Mouse (Mus musculus) mouse embryonic stem cell (cell line): ENCODE measurements around the gene Aim2.

Source experiments
- in situ Hi-C, 2 experiments: fragments of 300-500 bp; cut with MboI; formaldehyde crosslinking; loops; 1 replicate in 1 of 2; 3 replicates in 1 of 2; pipeline ENCODE4 v1.14.3; 2019 to 2020; ENCODE audit warnings: low sequenced_read_pairs in 2 of 2, low pct_unique_long_range_greater_than_20kb in 1 of 2, mixed read lengths in 1 of 2; ENCODE audit not compliant: unreplicated experiment in 1 of 2

The Aim2 gene

DNA sequence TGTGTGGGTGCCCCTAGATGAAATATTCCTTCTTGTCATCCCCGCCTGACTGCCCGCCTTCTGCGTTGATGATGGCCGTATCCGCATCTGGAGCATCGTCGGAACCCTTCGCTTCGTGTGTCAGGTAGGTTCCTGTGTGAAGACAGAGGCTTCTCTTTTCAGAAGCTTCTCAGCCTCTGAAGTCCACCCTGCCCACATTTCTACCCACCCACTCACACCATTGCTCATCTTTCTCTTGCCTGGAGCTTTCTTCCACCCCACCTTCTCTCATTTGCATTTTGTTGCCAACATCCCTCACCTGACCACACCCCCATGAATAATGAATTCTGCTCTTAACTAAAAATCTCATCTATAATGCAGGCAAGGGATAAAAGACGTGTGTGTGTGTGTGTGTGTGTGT lies 13.7 kb upstream of the Aim2 start:
- in situ Hi-C loops, result loop anchor here in 1 of 2 experiments (25.0 kb wide), 1 partner anchor 925 kb away; no protein-coding TSS in a partner anchor

DNA sequence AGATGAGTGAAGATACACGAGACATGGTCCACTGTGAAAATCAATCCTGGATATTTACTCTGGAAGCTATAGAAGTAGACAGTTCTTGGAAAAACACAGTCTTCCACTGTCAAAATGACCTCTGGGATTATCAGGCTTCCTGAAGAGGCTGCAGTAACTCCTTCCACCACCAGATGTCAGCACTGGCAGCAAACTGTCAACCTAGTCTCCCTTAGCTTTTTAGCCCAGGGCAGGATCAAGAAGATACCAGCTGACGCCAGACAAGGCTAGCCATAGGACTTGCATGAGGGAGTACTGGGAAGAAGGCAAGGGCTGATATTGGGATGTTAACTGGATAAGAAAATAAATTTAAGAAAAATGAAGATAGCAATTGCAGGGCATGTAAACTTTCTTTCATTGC lies 11.1 kb upstream of the Aim2 start:
- in situ Hi-C loops, result loop anchor here in 1 of 2 experiments (25.0 kb wide), 1 partner anchor 927 kb away; no protein-coding TSS in a partner anchor

DNA sequence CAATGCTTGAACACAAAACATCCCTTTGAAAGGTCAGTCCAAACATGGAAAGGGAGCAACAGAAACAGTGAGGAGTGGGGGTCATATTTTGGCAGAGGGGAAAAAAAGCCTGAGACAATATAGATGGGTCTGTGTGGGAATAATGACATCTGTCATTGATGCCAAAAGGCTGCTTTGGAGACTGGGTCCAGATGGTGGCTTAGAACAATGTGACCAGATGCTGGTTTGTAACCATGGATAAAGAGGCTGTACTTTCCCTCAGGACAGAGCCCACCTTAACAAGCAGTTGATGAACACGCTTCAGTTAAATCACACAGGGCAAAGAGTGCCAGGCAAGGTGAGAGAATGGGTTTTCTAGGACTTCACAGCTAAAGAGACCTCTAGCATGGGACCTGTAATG lies 8.3 kb upstream of the Aim2 start:
- in situ Hi-C loops, result loop anchor here in 1 of 2 experiments (25.0 kb wide), 1 partner anchor 930 kb away; no protein-coding TSS in a partner anchor

DNA sequence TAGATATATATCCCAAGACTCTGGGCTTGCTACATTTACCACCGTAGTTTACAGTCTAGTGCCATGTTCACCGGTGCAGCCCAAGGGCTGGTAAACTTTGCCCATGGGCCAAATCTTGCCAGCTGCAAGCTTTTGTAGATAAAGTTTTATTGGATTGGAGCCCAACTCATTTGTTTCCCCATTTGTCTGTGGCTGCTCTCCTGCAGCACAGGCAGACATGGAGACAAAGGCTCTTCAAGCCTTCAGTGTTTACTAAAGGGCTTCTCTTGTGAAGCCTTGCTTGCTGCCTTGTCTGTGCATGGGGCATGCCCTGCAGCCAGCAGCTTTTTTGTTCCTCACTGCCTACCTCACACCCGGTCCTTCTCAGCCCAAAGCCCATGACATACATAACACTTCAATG lies 6.7 kb upstream of the Aim2 start:
- in situ Hi-C loops, result loop anchor here in 1 of 2 experiments (25.0 kb wide), 1 partner anchor 932 kb away; no protein-coding TSS in a partner anchor

DNA sequence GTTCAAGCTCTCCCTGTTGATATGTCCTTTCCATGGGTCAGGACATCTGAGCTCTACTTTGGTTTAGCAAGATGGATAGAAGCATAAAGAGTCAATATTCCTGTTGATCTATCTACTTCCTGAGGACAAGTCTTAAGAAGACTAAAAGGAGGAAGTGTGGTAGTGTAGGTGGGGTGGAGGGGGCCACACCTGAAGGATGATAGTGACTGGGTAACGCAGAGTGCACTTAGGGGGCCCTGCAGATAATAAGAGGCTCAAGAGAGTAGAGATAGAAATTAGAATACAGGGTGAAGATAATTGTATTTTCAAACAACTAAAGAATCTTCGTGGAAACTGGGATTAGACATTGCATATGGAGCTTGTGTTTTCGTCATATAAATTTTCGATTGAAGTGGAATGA lies 5.6 kb upstream of the Aim2 start:
- in situ Hi-C loops, result loop anchor here in 1 of 2 experiments (25.0 kb wide), 1 partner anchor 933 kb away; no protein-coding TSS in a partner anchor

DNA sequence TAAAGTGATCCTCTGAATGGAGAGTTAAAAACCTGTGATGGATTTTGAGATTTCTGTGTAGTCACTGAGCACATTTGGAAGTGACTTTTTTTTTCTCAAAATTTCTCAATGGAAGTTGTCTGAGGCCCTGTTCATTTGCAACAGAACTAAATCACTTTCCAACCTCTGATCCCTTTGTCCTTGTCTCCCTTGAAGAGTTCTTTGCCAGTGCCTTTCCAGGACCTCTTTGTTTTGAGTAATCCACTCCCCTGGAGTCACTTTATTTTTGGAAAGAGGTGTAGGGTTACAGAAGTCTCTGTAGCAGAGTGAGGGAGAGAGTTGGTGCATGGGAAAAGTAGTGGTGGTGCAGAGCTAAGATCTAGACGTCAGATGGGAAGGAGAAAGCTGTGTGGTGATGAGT lies 2.2 kb upstream of the Aim2 start:
- in situ Hi-C loops, result loop anchor here in 1 of 2 experiments (25.0 kb wide), 1 partner anchor 936 kb away; no protein-coding TSS in a partner anchor

DNA sequence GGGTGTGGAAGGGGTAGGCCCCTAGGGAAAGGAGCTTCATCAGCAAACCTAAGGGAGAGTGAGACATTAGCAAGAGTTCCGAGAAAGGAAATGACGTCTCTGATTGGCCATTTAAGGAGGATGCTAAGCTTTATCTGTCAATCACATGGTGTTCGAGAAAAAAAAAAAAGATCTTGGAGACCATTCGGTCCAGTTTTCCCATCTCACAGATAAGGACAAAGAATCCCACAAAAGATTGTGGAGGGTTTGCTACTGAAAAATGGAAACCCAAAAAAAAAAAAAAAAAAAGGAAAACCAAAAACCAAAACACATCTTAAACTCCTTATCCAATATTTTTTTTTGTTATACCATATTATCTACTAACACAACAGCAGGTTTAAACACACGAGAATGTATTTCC lies 1.5 kb upstream of the Aim2 start:
- in situ Hi-C loops, result loop anchor here in 1 of 2 experiments (25.0 kb wide), 1 partner anchor 937 kb away; no protein-coding TSS in a partner anchor

DNA sequence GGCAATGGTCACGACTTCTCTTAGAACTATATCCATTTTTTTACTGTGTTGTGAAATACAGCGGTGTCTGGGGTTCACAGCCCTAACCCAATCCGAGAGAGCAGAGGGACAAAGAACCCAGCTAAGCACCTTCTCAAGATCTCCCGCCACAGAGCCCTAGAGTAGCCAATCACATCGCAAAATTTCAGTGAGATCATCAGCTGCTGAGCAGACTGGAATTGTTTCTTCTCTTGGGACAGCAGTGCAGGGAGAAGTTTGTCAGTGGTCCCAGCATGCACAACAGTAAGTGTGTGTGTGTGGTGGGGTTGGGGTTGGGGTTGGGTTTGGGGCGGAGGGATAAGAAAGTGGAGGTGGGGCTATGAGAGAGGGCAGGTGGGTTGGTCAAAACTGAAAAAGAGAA lies 733 bp upstream of the Aim2 start:
- in situ Hi-C loops, result loop anchor here in 1 of 2 experiments (25.0 kb wide), 1 partner anchor 938 kb away; no protein-coding TSS in a partner anchor

DNA sequence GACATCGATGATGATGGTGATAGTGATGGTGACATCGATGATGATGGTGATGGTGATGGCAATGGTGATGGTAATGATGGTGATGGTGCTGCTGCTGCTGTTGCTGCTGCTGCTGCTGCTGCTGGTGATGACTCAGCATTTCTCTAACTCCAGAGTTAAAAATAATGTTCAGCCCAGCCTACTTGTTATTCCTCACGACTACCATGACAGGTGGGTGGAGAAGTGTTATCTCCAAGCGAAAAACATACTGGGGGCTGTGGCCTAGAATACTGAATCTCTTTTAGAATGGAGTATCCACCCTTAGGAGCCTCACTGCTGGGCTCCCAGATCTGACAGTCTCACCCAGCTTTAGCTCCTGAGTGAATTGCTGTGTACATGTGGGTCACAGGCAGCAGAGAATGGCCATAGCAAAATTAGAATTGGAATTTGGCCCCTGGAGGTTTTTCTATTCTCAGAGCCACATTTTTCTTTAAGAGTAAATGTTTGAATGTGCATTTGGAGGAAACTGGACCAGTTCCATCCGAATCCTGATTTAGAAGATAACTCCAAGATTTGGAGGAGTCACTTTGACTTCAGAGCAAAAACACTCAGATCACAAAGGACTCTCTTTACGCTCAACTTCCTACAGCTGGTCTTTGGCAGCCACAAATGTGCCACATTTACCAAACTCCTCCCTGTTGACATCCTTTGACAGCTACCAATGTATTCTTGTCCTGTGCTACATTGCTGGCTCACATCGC lies 4.6 kb downstream of the Aim2 start:
- in situ Hi-C loops, result no loop called here

DNA sequence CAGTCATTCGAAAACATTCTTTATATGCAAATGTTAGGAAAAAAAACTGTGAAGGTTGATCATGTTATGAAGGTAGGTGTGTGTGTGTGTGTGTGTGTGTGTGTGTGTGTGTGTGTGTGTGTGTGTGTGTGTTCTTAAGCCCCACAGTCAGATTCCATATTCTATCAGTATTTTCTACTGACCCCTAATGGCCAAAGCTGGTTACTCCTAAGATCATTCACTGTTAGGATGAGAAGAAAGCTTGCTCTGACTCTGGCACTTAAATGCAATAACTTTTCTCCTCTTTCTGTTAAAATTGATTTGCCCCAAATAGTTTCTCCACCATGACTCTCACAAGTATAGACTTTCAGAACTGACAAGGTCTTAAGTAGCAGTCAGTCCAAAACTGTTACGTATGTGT lies 6.0 kb downstream of the Aim2 start:
- in situ Hi-C loops, result no loop called here

DNA sequence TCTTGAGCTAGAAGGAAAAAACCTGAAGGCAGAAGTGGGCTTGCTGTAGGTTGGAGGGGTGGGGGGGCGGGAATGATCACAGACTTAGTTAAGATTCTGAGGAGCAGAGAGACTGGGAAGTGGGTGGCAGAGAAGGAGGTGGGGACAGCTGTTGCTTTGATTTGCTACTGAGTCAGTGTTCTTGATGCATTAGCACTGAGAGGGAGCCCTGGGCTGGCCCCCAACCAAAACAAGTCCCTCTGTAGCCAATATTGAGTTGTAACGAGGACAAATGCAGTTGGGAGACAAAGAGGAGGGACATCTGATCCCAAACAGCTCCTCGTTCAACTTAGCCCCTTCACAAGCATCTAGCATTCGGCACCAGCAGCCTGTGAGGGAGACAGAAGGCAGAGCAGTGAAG lies 7.1 kb downstream of the Aim2 start:
- in situ Hi-C loops, result no loop called here

DNA sequence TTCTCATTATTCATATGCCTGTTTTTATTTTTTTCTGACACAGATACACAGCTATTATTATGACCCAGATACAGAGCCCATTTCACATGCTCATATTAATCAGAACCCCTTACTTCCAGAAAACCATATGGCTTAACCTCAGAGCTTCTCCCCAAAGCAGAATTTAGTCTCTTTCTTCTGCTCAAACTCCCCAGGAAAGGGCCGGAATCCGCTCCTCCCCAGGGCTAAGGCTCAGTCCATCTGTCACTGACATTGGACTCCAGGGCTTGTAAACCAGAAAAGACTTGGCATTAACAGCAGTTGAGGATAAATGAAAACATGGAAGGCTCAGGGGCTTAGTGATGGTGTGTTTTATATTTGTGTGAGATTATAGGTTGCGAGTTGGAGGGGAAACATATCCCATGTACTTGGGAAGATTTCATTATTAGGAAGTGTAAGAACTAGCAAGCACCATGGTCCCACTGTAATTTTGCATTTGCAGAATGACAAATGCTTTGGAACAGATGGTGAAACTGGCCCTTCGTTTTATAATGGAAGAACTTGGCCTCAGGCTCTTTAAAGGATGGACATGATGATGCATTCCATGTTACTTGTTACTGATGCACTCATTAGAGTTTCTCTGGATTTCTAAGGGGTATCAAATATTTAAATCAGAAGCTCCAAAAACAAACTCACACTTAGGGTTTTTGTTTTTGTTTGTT lies 9.1 kb downstream of the Aim2 start:
- in situ Hi-C loops, result no loop called here

DNA sequence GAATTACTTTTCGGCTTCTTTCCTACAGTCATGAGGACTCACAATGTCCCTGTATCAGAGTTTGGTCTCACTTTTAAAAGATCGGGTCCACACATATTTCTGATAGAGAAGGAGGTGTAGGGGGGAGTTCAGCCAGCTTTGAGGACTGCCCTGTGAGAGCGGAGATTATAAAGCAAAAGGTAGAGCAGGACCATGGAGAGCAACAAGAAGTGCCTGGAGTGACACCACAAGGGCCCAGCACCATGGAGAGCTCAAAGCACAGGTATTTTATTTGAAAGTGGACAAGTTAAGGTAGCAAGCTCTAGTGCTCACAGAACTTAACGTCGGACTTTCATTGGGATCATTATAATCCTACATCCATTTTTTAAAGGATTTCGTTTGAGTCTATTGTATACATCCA lies 11.0 kb downstream of the Aim2 start:
- in situ Hi-C loops, result no loop called here

DNA sequence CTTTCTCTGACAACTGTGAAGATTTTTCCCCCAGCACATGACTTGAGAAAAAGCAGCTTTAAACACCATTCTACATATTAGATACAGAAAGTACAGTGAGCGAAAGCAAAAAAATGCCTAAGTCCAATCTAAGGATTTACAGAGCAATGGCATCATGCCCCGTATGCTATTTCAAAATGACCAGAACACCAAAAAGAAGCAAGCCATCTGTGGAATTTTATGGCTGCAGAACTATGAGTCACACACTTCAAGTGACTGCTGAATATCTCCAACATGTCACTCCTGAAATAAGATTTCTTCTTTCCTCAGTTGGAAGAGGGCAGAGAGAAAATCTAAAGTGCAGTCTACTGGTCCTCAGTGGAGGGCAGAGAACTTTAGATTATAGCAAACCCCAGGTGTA lies 12.8 kb downstream of the Aim2 start:
- in situ Hi-C loops, result no loop called here

DNA sequence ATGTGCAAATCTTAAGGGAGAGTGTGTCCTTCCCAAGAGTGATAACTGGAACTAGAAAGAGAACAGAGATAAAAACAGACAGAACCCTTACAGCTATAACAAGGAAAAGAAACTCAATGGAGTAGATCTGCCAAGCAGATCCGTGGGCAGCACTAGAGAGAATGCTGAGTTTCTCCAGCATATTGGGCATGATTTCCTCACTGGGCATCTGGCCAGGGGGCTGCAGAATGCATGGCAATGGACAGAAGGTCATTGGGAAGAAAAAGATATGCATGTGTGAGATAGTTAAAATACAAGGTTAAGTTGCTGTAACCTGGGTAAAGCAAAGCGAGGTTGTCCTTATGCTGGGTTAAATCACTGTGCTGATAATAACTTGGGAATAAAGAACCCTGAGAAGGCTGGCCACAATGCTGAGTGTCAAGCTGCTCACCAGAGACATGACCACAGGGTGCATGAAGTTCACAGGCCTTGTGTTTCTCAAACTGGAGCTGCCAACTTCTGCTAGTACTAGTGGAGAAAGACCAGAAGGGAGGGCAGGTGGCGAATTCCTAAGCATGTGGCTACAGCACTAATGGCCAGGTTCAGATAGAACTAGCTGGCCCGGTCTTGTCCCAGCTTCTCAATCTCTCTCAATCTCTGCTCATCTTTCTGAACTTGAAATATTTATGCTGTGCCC lies 13.6 kb downstream of the Aim2 start:
- in situ Hi-C loops, result no loop called here

DNA sequence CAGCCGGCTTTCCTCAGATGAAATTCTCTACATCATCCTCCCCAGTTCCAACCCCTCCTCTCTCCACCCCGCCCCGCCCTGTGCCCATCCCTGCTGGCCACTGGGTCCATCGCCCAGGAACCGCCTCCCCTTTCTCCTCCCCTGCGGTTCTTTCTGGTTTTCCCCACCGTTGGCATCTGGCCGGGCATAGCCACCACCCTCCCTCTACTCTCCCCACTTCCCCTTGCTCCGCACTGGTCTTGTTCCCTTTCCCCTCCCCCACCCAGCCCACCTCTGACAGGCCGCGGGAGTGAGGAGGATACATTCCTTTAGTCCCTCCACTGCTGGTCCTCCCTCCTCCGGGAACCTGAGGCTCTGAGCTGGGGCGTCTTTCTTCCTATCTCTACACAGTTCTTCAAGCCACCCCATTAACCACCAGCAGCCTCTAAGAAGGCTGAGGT lies 15.3 kb downstream of the Aim2 start:
- in situ Hi-C loops, result no loop called here

DNA sequence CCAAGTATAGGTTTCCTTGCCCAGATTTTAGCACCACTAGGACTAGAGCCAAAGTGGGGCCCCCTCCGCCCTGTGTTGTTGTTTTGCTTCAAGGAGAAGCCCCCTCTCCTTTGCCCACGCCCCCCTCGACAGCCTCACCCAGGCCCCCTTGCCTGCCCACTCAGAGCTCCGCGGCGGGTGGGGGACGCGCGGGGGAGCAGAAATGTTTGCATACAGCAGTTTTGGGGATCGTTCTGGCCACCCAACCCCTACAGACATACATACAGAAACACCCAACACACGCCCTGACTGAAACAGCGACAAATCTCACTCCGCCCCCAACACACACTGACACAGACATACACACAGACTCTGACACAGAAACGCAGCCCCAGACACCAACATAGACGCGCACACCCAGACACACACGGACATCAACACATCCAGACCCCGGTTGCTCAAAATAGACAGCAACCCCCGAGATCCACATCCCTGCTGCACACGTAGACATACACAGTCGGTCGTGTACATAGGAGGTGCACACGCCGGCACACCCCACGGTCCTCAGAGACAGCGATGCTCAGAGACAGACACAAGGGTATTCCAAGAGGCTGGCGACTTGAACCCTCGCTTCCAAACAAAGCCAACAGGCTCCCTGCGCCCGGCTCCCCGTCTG lies 16.1 kb downstream of the Aim2 start:
- in situ Hi-C loops, result no loop called here

DNA sequence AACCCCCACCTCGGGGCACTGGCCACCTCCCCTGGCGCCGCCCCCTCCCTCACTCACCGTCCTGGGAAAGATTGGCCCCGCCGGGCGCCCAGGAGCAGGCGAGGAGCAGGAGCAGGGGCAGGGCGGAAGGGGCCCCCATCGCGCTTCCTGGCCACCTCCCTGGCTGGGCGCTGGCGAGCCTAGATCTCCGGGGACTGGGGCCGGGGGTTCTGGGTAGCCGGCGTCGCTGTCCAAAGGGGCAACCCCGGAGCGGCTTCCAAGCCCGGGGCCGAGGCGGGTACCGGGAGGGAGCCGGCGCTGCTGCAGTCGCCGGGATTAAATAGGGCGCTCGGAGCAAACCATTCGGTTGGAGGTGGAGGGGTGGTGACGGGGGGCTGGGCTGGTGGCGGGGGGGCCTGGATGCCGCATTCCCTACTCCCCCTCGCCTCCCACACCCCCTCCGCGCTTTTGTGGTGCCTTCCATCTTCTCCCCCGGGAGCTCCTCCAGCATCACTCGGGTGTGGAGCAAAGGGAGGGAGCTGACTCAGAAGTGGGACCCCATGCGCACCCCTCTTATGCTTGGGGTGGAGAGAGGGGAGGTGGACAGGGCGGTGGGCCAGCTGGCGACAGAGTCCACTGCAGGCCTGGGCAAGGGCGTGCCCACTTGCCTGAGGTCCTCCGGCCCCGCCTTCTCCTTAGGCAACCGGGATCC lies 16.8 kb downstream of the Aim2 start, which contains the start of gene Cadm3:
Cadm3 (minus strand) TSS at position 340 of the 691 bp plus-strand sequence.
- in situ Hi-C loops, result no loop called here
